Mouse (Mus musculus) heart, postnatal 36 days (tissue): Measurements from ENCODE around the gene 1700028J19Rik. TPM values are rescaled to one million over a fixed set of nuclear protein-coding genes. Genes with fewer than 3 reads are reported as not detected.
"Not testable (repeated sequence)": the region's sequence is repeated elsewhere in the genome, so short reads cannot be mapped to it uniquely, and the experiment has no call there.

ENCODE experiments used
- DNase-seq, 2 experiments: peaks; one replicate each; pipeline ENCODE4 v3.0.0; 2021 to 2022
- intact Hi-C: fragments of 180-260 bp; cut with DNase I; formaldehyde crosslinking; loops from one replicate; pipeline ENCODE4 v1.15.1; 2025
- total RNA-seq, 2 experiments: library from RNA; stranded (reverse); gene quantifications; 2 replicates each; pipeline ENCODE4 v1.2.3; 2021

1700028J19Rik gene
- total RNA-seq, 2 experiments from 2014 or later: 0.58 to 0.70 TPM

- intact Hi-C loops: no loop called here
- DNase-seq: no peak
Measured at GRCm38 (mm10) chr7:44253023-44253616, 6.6 kb upstream of the 1700028J19Rik start.

DNA sequence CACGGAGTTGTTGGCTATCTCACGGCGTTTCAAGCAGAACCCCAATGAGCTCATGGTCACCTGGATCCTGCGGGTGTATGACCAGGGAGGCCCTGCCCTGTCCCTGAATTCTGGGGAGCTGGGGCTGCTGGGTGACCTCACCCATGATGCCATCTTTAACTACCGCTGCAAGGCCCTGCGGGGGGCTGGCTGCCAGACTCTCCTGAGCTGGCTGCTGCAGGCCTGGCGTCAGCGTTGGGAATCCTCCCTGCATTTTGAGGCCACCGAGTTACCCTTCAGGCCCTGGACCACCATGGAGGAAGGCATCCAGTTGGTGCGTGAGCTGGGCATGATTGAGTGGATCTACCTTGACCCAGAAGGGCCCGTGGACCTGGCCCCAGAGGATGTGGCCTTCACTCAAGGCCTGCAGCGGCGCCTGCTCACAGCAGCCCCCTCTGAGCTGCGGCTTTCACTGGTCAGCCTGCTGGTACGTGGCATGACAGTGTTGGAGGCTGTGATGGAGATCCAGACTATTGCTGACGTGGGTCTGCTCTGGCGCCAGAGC lies 4.3 kb upstream of the 1700028J19Rik start:
- DNase-seq, intact Hi-C loops: not testable (repeated sequence)

DNA sequence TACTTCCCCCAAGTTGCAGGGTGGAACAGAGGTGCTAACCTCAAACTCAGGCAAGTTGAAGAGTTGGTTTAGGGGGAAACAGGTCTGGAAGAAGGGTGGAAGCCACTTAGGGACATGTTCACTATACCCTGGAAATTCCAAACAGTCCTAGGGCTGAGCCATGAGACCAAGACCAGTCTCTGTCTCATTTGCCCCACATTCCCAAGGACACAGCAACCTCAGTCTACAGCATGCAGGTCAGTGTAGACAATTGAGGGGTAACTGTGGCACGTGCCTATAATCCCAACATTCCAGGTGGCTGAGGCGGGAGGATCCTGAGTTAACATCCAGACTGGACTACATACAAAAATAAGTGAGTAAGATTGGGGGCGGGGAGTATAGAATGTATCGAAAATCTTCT lies 2.8 kb upstream of the 1700028J19Rik start:
- intact Hi-C loops: loop anchor here (5.0 to 10.0 kb wide), 4 partner anchors 223 to 1686 kb away; partner anchors contain the start of genes Cldnd2, Etfb, Gm45233 and Nr1h2
- no peak for DNase-seq

- intact Hi-C loops: loop anchor here (2.0 to 10.0 kb wide), 5 partner anchors 57 to 1687 kb away; partner anchors contain the start of genes Cldnd2, Etfb, Gm45233 and Nr1h2
- no peak for DNase-seq
Measured at GRCm38 (mm10) chr7:44247971-44248370, 1.5 kb upstream of the 1700028J19Rik start.

- intact Hi-C loops: loop anchor here (2.0 to 10.0 kb wide), 5 partner anchors 58 to 1688 kb away; partner anchors contain the start of genes Cldnd2, Etfb, Gm45233 and Nr1h2
Measured at GRCm38 (mm10) chr7:44246984-44247470, 532 bp upstream of the 1700028J19Rik start.

DNA sequence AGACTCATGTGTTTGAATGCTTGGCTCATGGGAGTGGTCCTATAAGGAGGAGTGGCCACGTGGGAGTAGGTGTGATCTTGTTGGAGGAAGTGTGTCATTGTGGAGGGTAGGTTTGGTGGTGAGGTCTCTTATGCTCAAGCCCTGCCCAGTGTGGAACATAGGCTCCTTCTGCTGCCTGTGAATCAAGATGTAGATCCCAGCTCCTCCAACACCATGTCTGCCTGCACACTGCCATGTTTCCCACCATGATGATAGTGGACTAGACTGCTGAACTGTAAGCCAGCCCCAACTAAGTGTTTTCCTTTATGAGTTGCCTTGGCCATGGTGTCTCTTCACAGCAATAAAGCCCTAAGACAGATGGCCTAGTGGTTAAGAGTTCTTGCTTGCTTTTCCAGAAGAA lies 2.4 kb downstream of the 1700028J19Rik start:
- DNase-seq: no peak
- intact Hi-C loops: loop anchor here (10.0 kb wide), 1 partner anchor 1691 kb away; no protein-coding TSS in a partner anchor

More at GRCm38 (mm10) chr7:44246984-44247470, 532 bp upstream of the 1700028J19Rik start:
- DNase-seq: no peak

- intact Hi-C loops: loop anchor here (10.0 kb wide), 1 partner anchor 1694 kb away; no protein-coding TSS in a partner anchor
- no peak for DNase-seq
Measured at GRCm38 (mm10) chr7:44241163-44241562, 5.3 kb downstream of the 1700028J19Rik start.

GRCm38 (mm10) chr7:44240712-44241111 lies 5.8 kb downstream of the 1700028J19Rik start:
- intact Hi-C loops: loop anchor here (10.0 kb wide), 1 partner anchor 1694 kb away; no protein-coding TSS in a partner anchor
- no peak for DNase-seq

- intact Hi-C loops: loop anchor here (10.0 kb wide), 1 partner anchor 1695 kb away; no protein-coding TSS in a partner anchor
- no peak for DNase-seq
Measured at GRCm38 (mm10) chr7:44239913-44240312, 6.6 kb downstream of the 1700028J19Rik start.

- no peak for DNase-seq
- intact Hi-C loops: no loop called here
Measured at GRCm38 (mm10) chr7:44235909-44236308, 10.6 kb downstream of the 1700028J19Rik start, which contains the start of gene Gm36864. Gene Gm36864, plus strand, starts transcription at chr7:44236177.

GRCm38 (mm10) chr7:44225076-44225475 lies 21.4 kb downstream of the 1700028J19Rik start, which contains the start of gene Klk1:
Gene Klk1, plus strand, starts transcription at chr7:44225360.
- no peak for DNase-seq
- intact Hi-C loops: no loop called here

GRCm38 (mm10) chr7:44222335-44222734 lies 24.2 kb downstream of the 1700028J19Rik start:
- DNase-seq, intact Hi-C loops: not testable (repeated sequence)

DNA sequence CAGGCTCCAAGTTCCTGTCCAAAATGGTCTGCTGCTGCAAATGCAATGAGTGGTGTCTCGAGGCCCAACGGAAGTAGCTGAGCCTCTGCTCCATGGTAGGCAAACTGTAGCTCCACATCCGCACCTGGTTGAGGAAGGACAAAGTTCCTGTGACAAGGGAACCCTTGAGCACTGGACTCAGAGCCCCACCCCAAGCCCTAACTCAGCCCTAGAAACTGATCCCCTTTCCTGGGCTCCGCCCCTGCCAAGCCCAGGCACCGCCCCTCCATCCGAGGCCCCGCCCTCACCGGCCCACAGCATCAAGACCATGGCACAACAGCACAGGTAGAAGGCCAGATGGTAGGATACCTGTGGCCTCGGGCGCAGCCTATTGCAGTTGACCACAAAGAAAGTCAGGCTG lies 24.9 kb downstream of the 1700028J19Rik start:
- intact Hi-C loops, DNase-seq: not testable (repeated sequence)

- no peak for DNase-seq
- intact Hi-C loops: no loop called here
Measured at GRCm38 (mm10) chr7:44215645-44216044, 30.9 kb downstream of the 1700028J19Rik start, which contains the start of gene Klk1b5. Gene Klk1b5, plus strand, starts transcription at chr7:44215945.

GRCm38 (mm10) chr7:44208307-44208706 lies 38.2 kb downstream of the 1700028J19Rik start:
- no peak for DNase-seq
- intact Hi-C loops: no loop called here

DNA sequence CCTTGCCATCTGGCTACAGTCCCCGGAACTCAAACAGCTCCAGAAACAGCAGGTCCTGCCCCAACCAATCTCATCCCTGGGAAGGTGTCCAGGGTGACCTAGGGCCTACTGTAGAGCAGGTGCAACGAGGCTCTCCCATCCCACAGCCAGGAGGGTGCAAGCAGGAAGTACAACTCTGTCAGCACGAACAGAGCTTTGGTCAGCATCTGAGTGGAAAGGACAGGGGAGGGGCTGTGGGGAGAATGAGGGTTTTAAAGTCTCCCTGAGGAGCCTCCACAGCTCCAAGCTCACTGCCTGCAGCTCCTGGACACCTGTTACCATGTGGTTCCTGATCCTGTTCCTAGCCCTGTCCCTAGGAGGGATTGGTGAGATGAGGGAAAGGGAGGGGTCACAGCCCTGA lies 39.4 kb downstream of the 1700028J19Rik start, which contains the start of gene Klk1b4:
Klk1b4 (plus strand) TSS at position 301 of the 400 bp plus-strand sequence.
- intact Hi-C loops, DNase-seq: not testable (repeated sequence)

DNA sequence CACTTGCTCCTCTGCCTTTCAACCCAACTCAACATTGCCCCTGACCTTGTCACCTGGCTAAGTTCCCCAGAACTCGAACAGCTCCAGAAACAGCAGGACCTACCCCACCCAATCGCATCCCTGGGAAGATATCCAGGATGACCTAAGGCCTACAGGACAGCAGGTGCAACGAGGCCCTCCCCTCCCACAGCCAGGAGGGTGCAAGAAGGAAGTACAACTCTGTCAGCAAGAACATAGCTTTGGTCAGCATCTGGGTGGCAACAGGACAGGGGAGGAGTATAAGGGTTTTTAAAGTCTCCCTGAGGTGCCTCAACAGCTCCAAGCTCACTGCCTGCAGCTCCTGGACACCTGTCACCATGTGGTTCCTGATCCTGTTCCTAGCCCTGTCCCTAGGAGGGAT lies 48.6 kb downstream of the 1700028J19Rik start, which contains the start of gene Klk1b3:
Klk1b3 (plus strand) TSS at position 301 of the 400 bp plus-strand sequence.
- no peak for DNase-seq

DNA sequence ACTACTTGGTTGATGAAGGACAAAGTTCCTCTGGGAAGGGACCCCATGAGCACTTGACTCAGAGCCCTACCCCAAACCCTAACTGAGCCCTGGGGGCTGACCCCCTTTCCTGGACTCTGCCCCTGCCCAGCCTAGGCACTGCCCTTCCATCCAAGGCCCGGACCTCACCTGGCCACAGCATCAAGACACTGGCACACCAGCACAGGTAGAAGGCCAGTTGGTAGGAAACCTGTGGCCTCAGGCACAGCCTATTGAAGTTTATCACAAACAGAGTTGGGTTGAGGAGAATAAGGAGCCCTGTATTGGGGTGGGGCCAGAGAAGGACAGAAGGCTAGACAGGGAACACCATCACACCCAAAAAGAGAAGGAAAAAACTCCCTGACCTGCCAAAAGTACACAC lies 53.0 kb downstream of the 1700028J19Rik start:
- intact Hi-C loops, DNase-seq: not testable (repeated sequence)

More for the DNA sequence above, 48.6 kb downstream of the 1700028J19Rik start, which contains the start of gene Klk1b3:
- intact Hi-C loops: no loop called here

GRCm38 (mm10) chr7:44187936-44188335 lies 58.6 kb downstream of the 1700028J19Rik start, which contains the start of gene Klk1b24:
Gene Klk1b24, plus strand, starts transcription at chr7:44188236.
- DNase-seq, intact Hi-C loops: not testable (repeated sequence)

DNA sequence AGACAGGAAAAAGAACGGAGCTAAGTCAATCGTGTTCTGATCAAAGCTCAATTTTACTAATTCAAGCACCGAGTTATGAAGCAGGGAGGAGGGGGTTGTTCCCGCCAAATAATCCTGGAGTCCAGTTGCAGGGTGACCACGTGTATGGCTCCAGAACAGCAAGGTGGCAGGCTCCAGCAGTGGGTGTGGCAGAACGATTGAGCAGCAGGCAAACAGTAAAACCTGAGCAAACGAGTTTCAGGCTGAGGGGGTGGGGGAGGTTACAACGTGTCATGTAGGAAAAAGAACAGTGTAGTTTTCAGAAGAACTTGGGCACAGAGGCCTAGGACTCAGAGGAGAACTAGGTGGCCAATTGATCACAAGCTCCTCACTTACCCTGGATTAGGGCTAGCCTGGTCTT lies 60.0 kb downstream of the 1700028J19Rik start:
- intact Hi-C loops, DNase-seq: not testable (repeated sequence)
